Mouse (Mus musculus): ENCODE results near the gene Klk12.

Klk12 gene

DNA sequence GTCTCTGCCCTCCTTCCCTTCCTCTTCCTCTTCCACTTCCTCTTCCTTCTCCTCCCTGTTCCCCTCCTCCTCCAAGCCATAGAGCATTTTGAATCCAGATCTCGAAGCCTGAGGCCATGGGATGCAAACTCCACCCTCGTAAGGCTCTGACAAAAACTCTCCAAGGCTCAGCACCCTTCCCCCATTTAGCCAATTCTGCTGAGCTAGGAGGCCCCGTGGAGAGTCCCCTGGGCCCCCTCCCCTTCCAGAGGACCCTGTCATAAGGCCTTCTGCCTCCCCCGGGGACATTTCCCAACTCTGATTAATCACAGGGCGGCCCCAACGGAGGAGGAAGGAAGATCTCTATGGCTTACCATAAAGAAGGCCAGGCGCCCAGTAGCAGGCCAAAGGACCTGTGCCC is 22.9 kb downstream of the Klk12 start, which contains the start of gene Klk9:
Gene Klk9, plus strand, starts transcription at position 301 of the 400 bp plus-strand sequence.
- no peak for DNase-seq (ENCODE audit: extremely low read depth, insufficient read length, low spot score)

DNA sequence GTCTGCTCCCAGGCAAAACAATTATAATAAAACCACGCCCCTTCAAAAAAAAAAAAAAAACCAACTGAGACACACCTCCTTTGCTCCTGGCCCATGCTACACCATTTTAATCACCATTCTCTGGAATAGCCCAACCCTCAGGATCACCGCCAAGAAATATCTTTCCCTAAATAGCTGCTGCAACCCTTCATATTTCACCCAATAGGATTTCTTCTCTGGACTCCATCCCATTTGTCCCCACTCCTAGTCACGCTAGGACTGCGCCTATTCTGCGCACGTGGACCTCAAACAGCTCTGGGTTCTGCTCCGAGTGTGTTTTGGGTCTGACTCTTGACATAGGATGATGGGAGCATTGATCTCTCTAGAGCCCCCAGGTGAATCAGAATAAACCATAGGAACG is 27.7 kb downstream of the Klk12 start:
- DNase-seq (ENCODE audit: extremely low read depth, insufficient read length, low spot score) = no peak

DNA sequence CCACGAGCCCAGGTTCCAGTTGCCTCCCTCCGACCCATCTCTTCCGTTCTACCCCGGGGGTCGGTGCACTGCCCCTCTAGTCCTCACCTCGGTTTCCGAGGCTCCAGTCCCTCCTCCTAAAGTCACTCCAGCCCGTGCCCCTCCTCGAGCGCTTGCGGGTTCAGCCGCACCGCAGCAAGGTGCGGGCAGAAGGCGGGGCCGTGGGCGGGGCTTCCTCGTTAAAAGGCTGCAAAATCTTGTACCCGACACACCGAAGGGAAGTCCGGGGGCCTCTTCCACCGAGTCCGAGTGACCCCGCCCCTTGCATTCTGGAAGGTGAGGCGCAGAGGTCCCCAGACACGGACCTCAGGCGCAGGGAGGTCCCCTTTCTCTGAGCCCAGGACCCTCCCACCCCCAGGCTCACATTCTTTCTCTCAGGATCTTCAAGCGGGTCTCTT is 28.7 kb downstream of the Klk12 start, which contains the start of gene Klk8:
Gene Klk8, plus strand, starts transcription at position 245 of the 437 bp plus-strand sequence.
- no peak for DNase-seq (ENCODE audit: extremely low read depth, insufficient read length, low spot score)

DNA sequence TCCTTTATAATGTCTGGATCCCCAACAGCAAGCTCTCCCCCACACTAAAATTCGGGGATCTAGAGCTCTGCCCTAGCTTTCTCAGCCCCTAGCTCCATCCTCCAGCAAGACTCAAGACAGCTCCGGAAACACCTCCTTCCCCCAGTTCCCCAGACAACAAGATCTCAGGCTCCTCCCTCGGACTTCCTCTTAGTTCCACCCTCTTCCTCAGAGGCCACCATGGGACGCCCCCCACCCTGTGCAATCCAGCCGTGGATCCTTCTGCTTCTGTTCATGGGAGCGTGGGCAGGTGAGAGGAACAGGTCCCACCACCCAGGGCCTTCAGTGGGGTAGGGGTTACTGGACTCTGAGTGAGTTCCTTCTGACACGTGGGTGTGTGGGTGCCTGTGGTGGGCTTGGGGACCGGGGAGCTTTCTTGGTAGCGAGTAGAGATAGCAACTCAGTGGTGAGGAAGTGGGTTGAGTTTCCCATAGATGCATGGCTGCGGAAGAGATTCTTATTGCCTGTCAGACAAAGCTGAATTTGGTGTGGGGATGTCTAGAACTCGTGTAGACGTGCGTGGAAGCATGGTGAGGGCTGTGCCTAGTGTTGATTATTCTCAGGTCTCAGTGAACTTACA is 29.3 kb downstream of the Klk12 start:
- no peak for DNase-seq (ENCODE audit: extremely low read depth, insufficient read length, low spot score)

DNA sequence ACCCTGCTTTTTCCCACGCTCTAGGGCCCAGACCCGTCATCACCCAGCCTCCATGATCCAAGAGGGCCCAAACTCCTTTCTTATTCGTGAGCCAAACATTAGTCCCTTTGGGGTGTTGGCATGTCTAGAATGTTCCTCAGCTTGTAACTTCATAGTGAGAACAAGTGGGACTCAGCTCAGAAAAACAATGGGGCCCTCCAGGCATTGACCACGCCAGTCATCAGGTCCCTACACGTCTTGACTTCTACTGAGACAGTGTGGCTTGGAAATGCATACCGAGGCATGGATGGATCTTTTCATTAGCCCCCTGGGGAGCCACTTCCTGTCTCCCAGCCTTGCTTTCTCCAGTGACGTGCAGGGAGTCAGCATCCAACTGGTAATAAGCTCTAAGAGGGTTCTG is 31.2 kb downstream of the Klk12 start:
- DNase-seq (ENCODE audit: extremely low read depth, insufficient read length, low spot score) = no peak

DNA sequence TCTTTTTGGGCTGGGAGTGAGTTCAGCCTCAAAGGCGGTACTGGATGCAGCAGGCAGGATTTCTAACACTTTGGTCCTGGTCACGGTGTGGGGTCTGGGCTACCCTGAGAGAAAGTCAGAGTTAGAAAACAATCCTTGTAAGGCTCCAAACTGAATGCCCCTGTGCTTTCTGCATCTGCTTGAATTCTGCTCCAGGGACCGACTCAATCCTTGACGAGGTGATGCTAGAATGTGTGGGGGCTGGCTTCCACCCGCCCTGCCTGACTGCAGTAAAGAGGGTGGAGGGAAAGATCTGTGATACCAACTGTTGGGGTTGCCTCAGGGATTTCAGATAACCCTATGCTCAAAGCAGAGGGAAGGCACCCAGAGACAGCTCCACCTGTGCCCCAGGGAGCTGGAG is 42.3 kb downstream of the Klk12 start, which contains the start of gene Klk7:
Gene Klk7, plus strand, starts transcription at position 301 of the 400 bp plus-strand sequence.
- DNase-seq (ENCODE audit: extremely low read depth, insufficient read length, low spot score) = no peak

DNA sequence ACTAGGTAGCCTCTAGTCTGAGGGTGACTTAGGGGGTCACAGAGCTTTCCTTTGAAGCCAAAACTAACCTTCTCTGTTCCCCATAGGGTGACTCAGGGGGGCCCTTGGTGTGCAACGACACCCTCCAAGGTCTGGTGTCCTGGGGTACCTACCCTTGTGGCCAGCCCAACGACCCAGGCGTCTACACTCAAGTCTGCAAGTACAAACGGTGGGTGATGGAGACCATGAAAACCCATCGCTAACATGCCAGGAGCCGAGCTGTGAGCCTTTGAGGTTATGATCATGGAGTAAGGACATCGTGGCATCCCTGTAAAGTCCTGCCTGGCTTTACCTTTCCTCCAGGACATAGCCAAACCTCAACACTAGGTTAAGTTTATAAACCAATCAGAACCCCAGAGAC is 46.5 kb downstream of the Klk12 start:
- DNase-seq (ENCODE audit: extremely low read depth, insufficient read length, low spot score) = no peak

DNA sequence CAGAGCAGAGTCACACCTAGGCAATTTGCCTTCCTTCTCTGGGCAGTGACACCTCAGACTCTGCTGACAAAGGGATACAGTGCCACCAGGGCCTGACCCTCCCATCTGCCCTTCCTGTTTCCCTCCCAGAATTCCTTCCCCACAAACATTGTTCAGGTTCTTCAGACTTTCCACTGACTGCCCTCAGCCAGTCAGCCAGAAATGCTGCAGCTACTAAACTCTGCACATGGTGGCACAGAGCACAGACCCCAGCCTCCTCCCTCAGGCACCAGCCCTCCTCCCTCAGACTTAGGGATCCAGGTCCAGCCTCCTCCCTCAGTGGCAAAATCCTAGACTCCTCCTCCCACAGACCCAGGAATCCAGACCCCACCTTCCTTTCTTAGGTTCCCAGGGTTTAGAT is 48.0 kb downstream of the Klk12 start:
- DNase-seq (ENCODE audit: extremely low read depth, insufficient read length, low spot score) = no peak

DNA sequence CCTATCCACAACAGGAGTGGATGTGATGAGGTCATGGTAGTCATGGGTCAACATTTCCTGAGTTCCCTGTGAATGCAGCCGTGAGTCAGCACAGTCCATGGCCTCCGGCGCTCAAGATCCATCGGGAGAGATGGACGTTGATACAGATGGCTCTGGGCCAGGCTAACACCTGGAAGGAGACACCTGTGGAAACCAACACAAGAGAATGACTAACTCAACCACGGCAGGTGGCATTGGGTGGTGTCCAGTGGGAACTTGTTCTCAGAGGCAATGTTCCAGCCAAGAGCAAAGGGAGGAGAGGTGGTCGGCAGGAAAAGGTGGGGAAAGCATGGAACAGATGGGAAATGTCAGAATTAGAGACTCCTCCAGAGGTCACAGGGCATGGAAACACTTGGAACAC is 52.9 kb downstream of the Klk12 start:
- no peak for DNase-seq (ENCODE audit: extremely low read depth, insufficient read length, low spot score)

Measured in 3134 (cell line).